Mouse (Mus musculus) CH12.LX (cell line): ENCODE data around the gene Ncor2. TPM values are rescaled to one million over a fixed set of nuclear protein-coding genes. Genes with fewer than 3 reads are reported as not detected.

Experiments used
- DNase-seq: peaks from one replicate; pipeline ENCODE4 v3.0.0-alpha.2; 2013; ENCODE audit errors: extremely low read depth
- H3K27ac ChIP-seq: 2 replicates; pipeline ENCODE4 v1.5.1; 2012; ENCODE audit warnings: low read depth, mild to moderate bottlenecking, control low read depth, moderate library complexity; ENCODE audit not compliant: insufficient read depth
- H3K27me3 ChIP-seq: replicated peaks from 2 replicates; pipeline ENCODE3; 2012; ENCODE audit warnings: inconsistent platforms
- H3K36me3 ChIP-seq, 2 experiments: replicated peaks in 1 of 2; 2 replicates each; pipeline versions ENCODE3 to v1.6.1; 2012; ENCODE audit warnings: inconsistent platforms in 1 of 2, low read length in 1 of 2, mild to moderate bottlenecking in 1 of 2, mixed read lengths in 1 of 2, moderate library complexity in 1 of 2; ENCODE audit not compliant: control insufficient read depth in 1 of 2, insufficient read depth in 1 of 2
- H3K4me1 ChIP-seq, 2 experiments: 2 replicates each; pipeline ENCODE4 v1.6.1; 2012; ENCODE audit warnings: inconsistent platforms in 1 of 2, moderate library complexity in 1 of 2; ENCODE audit not compliant: insufficient read depth in 2 of 2, control insufficient read depth in 1 of 2
- H3K4me2 ChIP-seq: 2 replicates; pipeline ENCODE4 v1.6.1; 2012; ENCODE audit warnings: low read depth, mild to moderate bottlenecking, control low read depth; ENCODE audit not compliant: poor library complexity, insufficient read depth, severe bottlenecking
- H3K4me3 ChIP-seq, 3 experiments: fragments of 150-350 bp in 1 of 3; sonication (generic) in 1 of 3; replicated peaks in 1 of 3; 2 replicates each; pipeline versions ENCODE3 to v1.5.1; 2011 to 2012; ENCODE audit warnings: low read depth in 2 of 3, low read length in 2 of 3, mild to moderate bottlenecking in 2 of 3, moderate library complexity in 2 of 3, control low read depth in 1 of 3, improper control_type of control experiment in 1 of 3, inconsistent platforms in 1 of 3, mixed read lengths in 1 of 3; ENCODE audit not compliant: poor library complexity in 1 of 3
- H3K79me2 ChIP-seq: replicated peaks from 2 replicates; pipeline ENCODE4 v1.6.1; 2012; ENCODE audit warnings: mild to moderate bottlenecking, moderate library complexity; ENCODE audit not compliant: control insufficient read depth, poor library complexity, insufficient read depth, severe bottlenecking; ENCODE audit errors: extremely low read depth
- H3K9ac ChIP-seq: 2 replicates; pipeline ENCODE4 v1.6.1; 2012; ENCODE audit warnings: low read depth, mild to moderate bottlenecking, control low read depth, moderate library complexity; ENCODE audit not compliant: insufficient read depth
- H3K9me3 ChIP-seq: replicated peaks from 2 replicates; pipeline ENCODE3; 2012; ENCODE audit warnings: low read length, inconsistent platforms, mixed read lengths
- BHLHE40 ChIP-seq: IDR thresholded peaks from 2 replicates; pipeline ENCODE4 v1.6.1; 2011; ENCODE audit warnings: mild to moderate bottlenecking, low read depth, low read length, improper control_type of control experiment
- CHD2 ChIP-seq: IDR thresholded peaks from 2 replicates; pipeline ENCODE4 v1.6.1; 2011; ENCODE audit warnings: low read length, improper control_type of control experiment
- ELF1 ChIP-seq: IDR thresholded peaks from 2 replicates; pipeline ENCODE4 v1.6.1; 2014; ENCODE audit warnings: low read depth, mild to moderate bottlenecking, inconsistent platforms, low read length, improper control_type of control experiment
- GABPA ChIP-seq: IDR thresholded peaks from 2 replicates; pipeline ENCODE4 v1.6.1; 2012; ENCODE audit warnings: low read depth, low read length, improper control_type of control experiment, inconsistent platforms; ENCODE audit not compliant: insufficient replicate concordance
- HCFC1 ChIP-seq: IDR thresholded peaks from 2 replicates; pipeline ENCODE4 v1.6.1; 2012; ENCODE audit warnings: low read depth, mild to moderate bottlenecking, inconsistent platforms, low read length, improper control_type of control experiment
- IRF4 ChIP-seq: IDR thresholded peaks from 2 replicates; pipeline ENCODE4 v1.6.1; 2014; ENCODE audit warnings: low read depth, mild to moderate bottlenecking, inconsistent platforms, low read length, improper control_type of control experiment
- JUND ChIP-seq: conservative IDR thresholded peaks from 2 replicates; pipeline ENCODE4 v1.6.1; 2011; ENCODE audit warnings: low read depth, low read length, improper control_type of control experiment
- MAX ChIP-seq: IDR thresholded peaks from 2 replicates; pipeline ENCODE4 v1.6.1; 2011; ENCODE audit warnings: low read length, improper control_type of control experiment
- MAZ ChIP-seq: IDR thresholded peaks from 2 replicates; pipeline ENCODE4 v1.6.1; 2012; ENCODE audit warnings: low read depth, mild to moderate bottlenecking, inconsistent platforms, low read length, improper control_type of control experiment, moderate library complexity
- MEF2A ChIP-seq: IDR thresholded peaks from 2 replicates; pipeline ENCODE4 v1.6.1; 2014; ENCODE audit warnings: low read depth, mild to moderate bottlenecking, inconsistent platforms, low read length, improper control_type of control experiment, borderline replicate concordance
- PAX5 ChIP-seq: IDR thresholded peaks from 2 replicates; pipeline ENCODE4 v1.6.1; 2012; ENCODE audit warnings: low read length, inconsistent platforms, mixed read lengths
- SMC3 ChIP-seq: IDR thresholded peaks from 2 replicates; pipeline ENCODE4 v1.6.1; 2011; ENCODE audit warnings: low read depth, low read length, improper control_type of control experiment
- TBP ChIP-seq: conservative IDR thresholded peaks from 2 replicates; pipeline ENCODE4 v1.6.1; 2011; ENCODE audit warnings: low read depth, low read length, improper control_type of control experiment
- TCF12 ChIP-seq: IDR thresholded peaks from 2 replicates; pipeline ENCODE4 v1.6.1; 2014; ENCODE audit warnings: low read depth, mild to moderate bottlenecking, inconsistent platforms, low read length, improper control_type of control experiment
- USF2 ChIP-seq: conservative IDR thresholded peaks from 2 replicates; pipeline ENCODE4 v1.6.1; 2011; ENCODE audit warnings: low read depth, low read length, improper control_type of control experiment
- ZC3H11A ChIP-seq: IDR thresholded peaks from 2 replicates; pipeline ENCODE4 v1.6.1; 2012; ENCODE audit warnings: low read depth, mild to moderate bottlenecking, inconsistent platforms, low read length, improper control_type of control experiment
- ZMIZ1 ChIP-seq: IDR thresholded peaks from 2 replicates; pipeline ENCODE4 v1.6.1; 2012; ENCODE audit warnings: low read depth, mild to moderate bottlenecking, inconsistent platforms, low read length, improper control_type of control experiment
- dilution Hi-C: fragments of 300-500 bp; cut with MboI; formaldehyde crosslinking; loops from 2 replicates; pipeline ENCODE4 v1.14.3; 2020; ENCODE audit warnings: low sequenced_read_pairs; ENCODE audit not compliant: extremely low pct_unique_long_range_greater_than_20kb, extremely low pct_ligation_motif_present
- in situ Hi-C: fragments of 300-500 bp; cut with MboI; formaldehyde crosslinking; loops from 3 replicates; pipeline ENCODE4 v1.14.3; 2019; ENCODE audit warnings: low sequenced_read_pairs, low pct_ligation_motif_present, low pct_unique_long_range_greater_than_20kb, mixed read lengths
- polyA plus RNA-seq: library from polyadenylated mRNA; unstranded; fragments of >175 nt; gene quantifications from 2 replicates; pipeline ENCODE4 v1.2.1, GENCODE M21; 2012; ENCODE audit warnings: low read depth; ENCODE audit not compliant: insufficient read length
- total RNA-seq, 2 experiments: library from RNA; depleted of rRNA; stranded (reverse); fragments of 300-350 nt in 1 of 2; fragments of >200 nt in 1 of 2; gene quantifications; 2 replicates each; pipeline ENCODE4 v1.2.3; 2012 to 2014

The Ncor2 gene
- total and polyA plus RNA-seq, 3 experiments = 3.9 to 44.7 (median 10.8) TPM

DNA sequence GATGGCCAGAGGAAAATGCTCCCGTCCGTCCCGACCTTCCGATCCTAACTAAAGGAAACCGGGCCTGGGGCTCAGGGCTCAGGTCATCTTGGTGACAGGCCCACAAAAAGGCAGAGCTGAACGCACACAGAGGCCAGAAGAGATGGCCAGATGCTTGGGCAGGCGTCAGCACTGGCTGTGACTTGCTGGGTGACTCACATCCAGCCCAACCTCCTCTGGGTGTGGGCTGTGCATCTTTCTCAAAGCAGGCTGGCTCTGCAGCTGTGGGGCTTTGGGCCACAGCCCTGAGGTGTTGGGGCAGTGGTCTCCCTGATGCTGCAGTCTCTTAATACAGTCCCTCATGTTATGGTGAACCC lies 37.5 kb downstream of the Ncor2 start:
- no peak overlapping the region for H3K27ac ChIP-seq
- TF ChIP-seq PAX5 = no peak
- no peak overlapping the region for H3K9ac ChIP-seq
- in situ Hi-C loops (no loop called here), dilution Hi-C loops (no loop called here)
- peaks cover 15% of the 10 kb centered on the region for H3K79me2 ChIP-seq
- peaks cover 31 to 92% of the 10 kb centered on the region in 2 experiments for H3K4me1 ChIP-seq
- no peak overlapping the region for H3K4me3 ChIP-seq
- no peaks in the 10 kb centered on the region for H3K9me3 ChIP-seq
- no peak overlapping the region for H3K4me2 ChIP-seq
- no peaks in the 10 kb centered on the region for H3K27me3 ChIP-seq
- DNase-seq = no peak
- peaks cover 0 to 24% of the 10 kb centered on the region in 2 experiments for H3K36me3 ChIP-seq

DNA sequence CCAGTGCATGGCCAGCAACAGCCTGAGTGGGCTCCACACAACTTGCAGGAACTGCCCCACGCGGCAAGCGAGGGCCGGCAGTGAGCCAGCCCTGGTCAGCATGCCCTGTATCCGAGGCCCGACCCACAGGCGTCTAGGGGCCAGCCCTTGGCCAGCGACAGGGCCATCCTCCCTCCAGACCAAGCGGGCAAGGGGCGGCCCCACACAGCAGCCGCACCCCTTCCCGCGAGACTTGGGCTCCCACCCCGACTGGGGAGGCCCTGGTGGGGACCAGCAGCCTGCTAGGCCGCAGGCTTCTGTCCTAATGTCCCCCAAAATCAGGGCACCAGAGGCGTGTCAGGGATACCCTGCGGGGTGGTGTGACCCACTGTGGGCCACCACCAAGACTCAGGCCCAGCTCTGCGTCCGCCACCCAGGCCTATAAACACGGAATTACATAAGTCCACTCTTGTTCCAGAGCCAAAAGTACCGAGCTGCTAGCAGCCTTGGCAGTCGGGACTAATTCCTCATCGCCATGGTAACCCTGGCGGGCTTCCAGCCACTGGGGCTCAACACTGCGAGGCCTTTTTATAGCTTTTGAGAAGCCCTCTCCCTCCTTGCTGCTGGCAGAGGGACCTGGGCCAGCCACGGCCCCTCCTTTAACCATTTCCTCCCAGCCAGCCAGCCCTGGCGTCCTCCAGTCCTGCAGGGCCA lies 38.0 kb downstream of the Ncor2 start:
- Histone ChIP-seq H3K9ac (no peak overlapping the region), H3K4me2 (no peak overlapping the region), H3K4me3 (no peak overlapping the region), H3K27ac (no peak overlapping the region), H3K79me2 (peaks cover 10% of the 10 kb centered on the region; the same call in 1 of the 2 replicates), H3K36me3 (peaks cover 0 to 26% of the 10 kb centered on the region in 2 experiments), H3K27me3 (no peaks in the 10 kb centered on the region), H3K9me3 (no peaks in the 10 kb centered on the region), H3K4me1 (peaks cover 29 to 92% of the 10 kb centered on the region in 2 experiments)
- dilution Hi-C loops (no loop called here), in situ Hi-C loops (no loop called here)
- no peak for DNase-seq
- TF ChIP-seq HCFC1 (no peak), IRF4 (no peak), ZMIZ1 (no peak), TCF12 (no peak), GABPA (no peak), CHD2 (no peak), JUND (no peak), USF2 (no peak), MAZ (no peak), MAX (no peak), ELF1 (no peak), TBP (no peak), MEF2A (no peak), SMC3 (no peak), BHLHE40 (no peak), ZC3H11A (no peak)
